Mouse (Mus musculus): ENCODE results near the gene Ankrd9. TPM values are rescaled to one million over a fixed set of nuclear protein-coding genes. Genes with fewer than 3 reads are reported as not detected.
A peak's percentile ranks its signal among the peaks of the same experiment; 100 is the strongest.

The Ankrd9 gene
- total RNA-seq, 2 experiments from 2014 or later = 18.8 to 21.4 TPM

- DNase-seq (ENCODE audit: extremely low spot score in 1 of 2, low spot score in 2 of 2) = no peak
- no peak for TF ChIP-seq CTCF (IDR thresholded peaks at IDR 0.05)
- Histone ChIP-seq H3K4me3 (no peak overlapping the region), H3K27ac (peak overlapping the region; percentile 58; the same call in 1 of the 2 replicates)
- intact Hi-C loops (cut with DNase I) = no loop called here
Measured at GRCm38 (mm10) chr12:110952628-110953385, 26.0 kb downstream of the Ankrd9 start.

DNA sequence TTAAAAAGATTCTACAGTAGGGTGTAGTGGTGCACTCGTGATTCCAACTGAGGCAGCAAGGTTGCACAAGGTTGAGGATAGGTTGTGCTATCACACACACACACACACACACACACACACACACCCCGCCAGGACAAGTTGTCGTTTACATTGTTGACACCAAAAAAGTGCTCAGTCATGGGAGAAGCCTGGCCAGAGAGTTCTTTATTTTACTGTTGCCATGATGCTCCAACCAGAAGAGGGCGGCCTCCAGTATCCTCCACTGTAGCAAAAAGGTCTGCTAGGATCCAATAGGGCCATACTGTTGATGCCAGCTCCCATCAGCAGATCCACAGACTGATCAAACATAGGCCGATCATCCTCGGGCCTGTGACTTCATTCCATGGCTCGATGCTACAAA, 27.6 kb downstream of the Ankrd9 start:
- Histone ChIP-seq H3K4me3 (no peak overlapping the region), H3K27ac (no peak overlapping the region)
- TF ChIP-seq CTCF (IDR thresholded peaks at IDR 0.05) = no peak
- no peak for DNase-seq (ENCODE audit: extremely low spot score in 1 of 2, low spot score in 2 of 2)
- intact Hi-C loops (cut with DNase I) = no loop called here

- DNase-seq (ENCODE audit: extremely low spot score in 1 of 2, low spot score in 2 of 2) = no peak
- H3K27ac ChIP-seq = no peak overlapping the region
- TF ChIP-seq CTCF (IDR thresholded peaks at IDR 0.05) = no peak
- H3K4me3 ChIP-seq = no peak overlapping the region
- intact Hi-C loops (cut with DNase I) = no loop called here
Measured at GRCm38 (mm10) chr12:110950151-110950550, 28.7 kb downstream of the Ankrd9 start.

DNA sequence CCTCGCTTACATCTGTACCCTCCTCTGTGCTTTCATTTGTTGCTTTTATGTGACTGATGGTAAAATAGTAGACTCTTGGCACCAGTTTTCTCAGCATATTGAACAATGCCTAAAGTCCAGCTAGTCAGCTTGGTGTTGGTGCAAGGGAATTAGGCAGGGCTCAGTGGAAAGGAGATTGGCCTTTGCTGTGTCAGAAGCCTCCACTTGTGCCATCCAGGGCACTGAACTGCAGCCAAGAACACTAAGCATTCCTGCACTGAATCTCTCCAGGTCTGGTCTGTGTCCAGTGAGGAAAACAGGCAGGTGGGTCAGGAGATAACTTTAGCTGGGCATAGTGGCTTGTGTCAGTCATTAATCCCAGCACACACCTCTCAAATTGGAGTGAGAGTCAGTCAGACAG, 29.4 kb downstream of the Ankrd9 start:
- DNase-seq (ENCODE audit: extremely low spot score in 1 of 2, low spot score in 2 of 2) = no peak
- intact Hi-C loops (cut with DNase I) = no loop called here
- no peak for TF ChIP-seq CTCF (IDR thresholded peaks at IDR 0.05)
- no peak overlapping the region for H3K27ac ChIP-seq
- H3K4me3 ChIP-seq = no peak overlapping the region

GRCm38 (mm10) chr12:110948910-110949201, 30.0 kb downstream of the Ankrd9 start:
- no peak overlapping the region for H3K4me3 ChIP-seq
- DNase-seq (ENCODE audit: extremely low spot score in 1 of 2, low spot score in 2 of 2) = no peak
- intact Hi-C loops (cut with DNase I) = no loop called here
- no peak overlapping the region for H3K27ac ChIP-seq
- TF ChIP-seq CTCF (IDR thresholded peaks at IDR 0.05) = no peak

DNA sequence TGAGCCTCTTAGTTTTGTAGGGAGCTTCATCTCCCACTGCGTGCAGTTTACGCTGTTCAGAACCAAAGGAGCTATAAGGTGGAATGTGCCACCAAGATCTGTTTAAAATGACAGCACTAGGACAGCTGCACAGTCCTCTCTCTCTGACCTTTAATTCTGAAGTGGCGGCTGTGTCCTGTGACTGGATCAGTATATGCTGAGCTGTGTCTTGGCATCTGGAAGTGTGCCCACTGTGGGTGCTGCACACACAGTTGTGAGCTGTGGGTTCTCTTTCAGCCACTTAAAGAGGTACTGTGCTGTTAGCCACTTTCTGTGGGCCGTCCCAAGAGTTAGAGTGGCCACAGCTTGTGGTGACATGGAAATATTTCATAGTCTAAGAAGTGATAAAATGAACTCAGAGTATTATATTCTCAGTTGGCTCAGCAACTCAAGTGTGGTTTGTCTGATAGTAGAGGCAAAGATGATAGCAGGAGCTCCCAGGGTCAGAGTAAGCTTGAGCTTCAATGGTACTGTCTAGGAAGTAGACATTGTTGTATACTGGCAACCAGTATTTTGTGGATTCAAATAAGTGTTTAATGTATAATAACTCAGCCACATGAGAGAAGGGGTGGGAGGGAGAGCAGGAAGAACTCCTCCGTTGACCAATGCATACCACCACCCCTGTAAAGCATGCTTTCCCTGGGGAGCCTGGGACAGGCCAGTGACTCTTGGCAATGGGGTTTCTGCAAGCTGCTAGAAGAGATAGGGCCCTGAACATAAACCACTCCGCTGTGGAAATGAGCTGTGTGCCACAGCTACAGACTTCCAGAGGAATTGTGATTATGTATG, 30.5 kb downstream of the Ankrd9 start:
- Histone ChIP-seq H3K4me3 (no peak overlapping the region), H3K27ac (no peak overlapping the region)
- DNase-seq (ENCODE audit: extremely low spot score in 1 of 2, low spot score in 2 of 2) = no peak
- no peak for TF ChIP-seq CTCF (IDR thresholded peaks at IDR 0.05)
- intact Hi-C loops (cut with DNase I) = no loop called here

DNA sequence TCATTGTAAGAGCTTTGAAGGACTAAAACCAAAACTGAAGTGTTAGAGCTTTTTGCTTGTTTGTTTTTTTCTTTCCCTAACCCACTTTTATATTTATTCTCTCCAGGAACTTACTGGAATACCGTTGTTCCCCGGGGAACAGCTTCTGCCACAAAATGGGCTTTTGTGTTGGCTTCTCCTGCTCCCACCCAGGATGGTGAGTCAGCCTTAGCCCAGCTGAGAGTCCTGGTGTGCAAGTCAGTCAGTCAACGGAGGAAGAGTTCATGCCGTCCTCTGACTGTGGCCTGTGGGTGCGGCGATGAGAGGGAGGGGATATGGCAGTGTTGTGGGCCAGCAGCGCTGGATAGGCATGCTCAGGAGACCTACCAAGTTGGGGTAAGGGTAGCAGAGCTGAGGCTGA, 32.6 kb downstream of the Ankrd9 start:
- TF ChIP-seq CTCF (IDR thresholded peaks at IDR 0.05) = no peak
- no peak for DNase-seq (ENCODE audit: extremely low spot score in 1 of 2, low spot score in 2 of 2)
- intact Hi-C loops (cut with DNase I) = no loop called here
- H3K4me3 ChIP-seq = no peak overlapping the region
- H3K27ac ChIP-seq = no peak overlapping the region

- no peak for TF ChIP-seq CTCF (IDR thresholded peaks at IDR 0.05)
- H3K4me3 ChIP-seq = no peak overlapping the region
- no peak for DNase-seq (ENCODE audit: extremely low spot score in 1 of 2, low spot score in 2 of 2)
- intact Hi-C loops (cut with DNase I) = no loop called here
- H3K27ac ChIP-seq = no peak overlapping the region
Measured at GRCm38 (mm10) chr12:110940869-110941268, 38.0 kb downstream of the Ankrd9 start.

- Histone ChIP-seq H3K4me3 (no peak overlapping the region), H3K27ac (no peak overlapping the region)
- intact Hi-C loops (cut with DNase I) = no loop called here
- no peak for DNase-seq (ENCODE audit: extremely low spot score in 1 of 2, low spot score in 2 of 2)
- no peak for TF ChIP-seq CTCF (IDR thresholded peaks at IDR 0.05)
Measured at GRCm38 (mm10) chr12:110939385-110939784, 39.5 kb downstream of the Ankrd9 start.

- no peak overlapping the region for H3K27ac ChIP-seq
- intact Hi-C loops (cut with DNase I) = no loop called here
- no peak overlapping the region for H3K4me3 ChIP-seq
- DNase-seq (ENCODE audit: extremely low spot score in 1 of 2, low spot score in 2 of 2) = no peak
- TF ChIP-seq CTCF (IDR thresholded peaks at IDR 0.05) = no peak
Measured at GRCm38 (mm10) chr12:110937496-110937895, 41.3 kb downstream of the Ankrd9 start.

DNA sequence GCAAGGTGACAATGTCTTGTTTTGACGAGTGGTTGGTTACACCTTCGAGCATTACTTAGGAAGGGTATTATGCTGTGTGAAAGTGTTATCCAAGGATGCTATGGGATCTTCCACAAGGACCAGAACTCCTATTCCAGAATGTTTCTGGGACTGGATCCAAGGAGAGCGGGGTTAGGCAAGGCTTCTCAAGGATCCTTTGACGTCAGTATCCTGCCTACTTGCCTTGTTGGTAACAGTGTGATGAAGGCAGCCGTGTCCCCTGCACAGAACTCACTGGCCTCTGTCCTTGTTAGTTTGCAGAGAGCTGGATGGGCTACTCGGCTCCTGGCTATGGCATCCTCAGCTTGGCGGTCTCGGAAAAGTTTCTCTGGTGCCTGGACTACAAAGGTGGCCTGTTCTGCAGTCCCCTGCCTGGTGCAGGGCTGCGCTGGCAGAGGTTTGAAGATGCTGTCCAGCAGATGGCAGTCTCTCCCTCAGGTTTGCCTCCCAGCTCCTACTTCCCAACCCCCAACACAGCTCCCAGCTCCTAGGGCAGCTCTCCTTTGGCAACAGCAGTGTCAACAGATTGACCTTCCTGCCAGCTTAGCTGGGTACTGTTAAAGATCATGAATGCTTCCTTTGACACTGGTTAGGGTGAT, 42.7 kb downstream of the Ankrd9 start:
- peak; percentile 89 for TF ChIP-seq CTCF (IDR thresholded peaks at IDR 0.05)
- DNase-seq (ENCODE audit: extremely low spot score in 1 of 2, low spot score in 2 of 2) = peak; percentile 82 to 83
- intact Hi-C loops (cut with DNase I) = loop anchor here (1.0 kb wide), 1 partner anchor 56 kb away; no protein-coding TSS in a partner anchor
- Histone ChIP-seq H3K4me3 (no peak overlapping the region), H3K27ac (peak overlapping the region; percentile 37; the same call in 1 of the 2 replicates)

- Histone ChIP-seq H3K27ac (peak overlapping the region; percentile 80), H3K4me3 (no peak overlapping the region)
- intact Hi-C loops (cut with DNase I) = no loop called here
- peak; percentile 27 to 49 for DNase-seq (ENCODE audit: extremely low spot score in 1 of 2, low spot score in 2 of 2)
- peak; percentile 5; the same call in 1 of the 2 replicates for TF ChIP-seq CTCF (IDR thresholded peaks at IDR 0.05)
Measured at GRCm38 (mm10) chr12:110932820-110933219, 46.0 kb downstream of the Ankrd9 start.

Other genes with a start within 250 kb of the Ankrd9 start
- 10 to 100 TPM; 41.1 to 45.4 TPM for gene Wdr20, start 241.1 kb downstream of the Ankrd9 start, total RNA-seq (2021)
- 10 to 100 TPM; 13.0 to 13.3 TPM for gene Mok, start 138.1 kb downstream of the Ankrd9 start, total RNA-seq (2021)
- 10 to 100 TPM; 11.4 to 12.3 TPM for gene Zfp839, start 128.8 kb downstream of the Ankrd9 start, total RNA-seq (2021)
- gene Cinp, start 89.9 kb downstream of the Ankrd9 start, total RNA-seq (2021) = 100 to 1,000 TPM in 1 of 2 experiments, 10 to 100 TPM in 1; 94.4 to 107 TPM
- gene Tecpr2, start 89.8 kb downstream of the Ankrd9 start, total RNA-seq (2021) = 10 to 100 TPM; 46.7 to 50.0 TPM
- gene Rcor1, start 60.3 kb upstream of the Ankrd9 start, total RNA-seq (2021) = 10 to 100 TPM; 16.2 to 19.8 TPM
- 10 to 100 TPM; 40.8 to 49.1 TPM for gene Traf3, start 187.3 kb upstream of the Ankrd9 start, total RNA-seq (2021)
- not detected for gene 4930595D18Rik, start 205.5 kb upstream of the Ankrd9 start, total RNA-seq (2021)